ENCODE assay signal across 21 mouse cellular contexts in genomic region chr8:108908540-108908939, GRCm38 (mm10).
DNase-seq lines count a peak whose midpoint lies in the region; ATAC-seq and TF ChIP-seq lines count a peak whose summit lies in the region.
"Had no signal": no experiment of that assay in that cellular context is flagged by ENCODE, and none has a peak within 500 bp of the region (broad histone marks: within the 10 kb centered on the region; RNA-seq: fewer than 3 reads in every experiment).

No protein-coding gene starts in this region.

- H3K4me2 ChIP-seq in forebrain, embryonic 12.5 days: no peak overlapping the region
- no peak overlapping the region for H3K4me2 ChIP-seq in forebrain, postnatal 0 days (ENCODE audit: low read depth)
- H3K4me2 ChIP-seq in hindbrain, embryonic 16.5 days (ENCODE audit: low read length): peak overlapping the region; percentile 24; the same call in 1 of the 2 replicates
- H3K4me2 ChIP-seq in midbrain, embryonic 15.5 days: peak overlapping the region; percentile 26
- H3K4me2 ChIP-seq: embryonic facial prominence, embryonic 12.5 days; liver, embryonic 11.5 days had no signal

- TF ChIP-seq CTCF in forebrain, postnatal 0 days (IDR thresholded peaks at IDR 0.05; ENCODE audit: low read depth): no peak

- no peak overlapping the region for H3K4me3 ChIP-seq in forebrain, embryonic 12.5 days (replicated peaks)
- no peak overlapping the region for H3K4me3 ChIP-seq in forebrain, postnatal 0 days (ENCODE audit: low read depth, low read length)
- H3K4me3 ChIP-seq in hindbrain, embryonic 16.5 days (ENCODE audit: low read length): no peak overlapping the region
- no peak overlapping the region for H3K4me3 ChIP-seq in midbrain, embryonic 15.5 days
- H3K4me3 ChIP-seq: embryonic facial prominence, embryonic 12.5 days; erythroblast, embryonic 14.5 days; heart, adult 2 months had no signal

- no peaks in the 10 kb centered on the region for H3K9me3 ChIP-seq in forebrain, embryonic 12.5 days
- no peaks in the 10 kb centered on the region for H3K9me3 ChIP-seq in forebrain, postnatal 0 days (ENCODE audit: low read length)
- H3K9me3 ChIP-seq in hindbrain, embryonic 16.5 days (ENCODE audit: control insufficient read depth, low read length): no peaks in the 10 kb centered on the region
- H3K9me3 ChIP-seq in midbrain, embryonic 15.5 days: no peaks in the 10 kb centered on the region
- H3K9me3 ChIP-seq: embryonic facial prominence, embryonic 12.5 days had no signal

- H3K36me3 ChIP-seq in forebrain, embryonic 12.5 days (replicated peaks): no peaks in the 10 kb centered on the region
- no peaks in the 10 kb centered on the region for H3K36me3 ChIP-seq in forebrain, postnatal 0 days (ENCODE audit: insufficient read depth)
- no peaks in the 10 kb centered on the region for H3K36me3 ChIP-seq in hindbrain, embryonic 16.5 days (ENCODE audit: control insufficient read depth, insufficient read depth, low read length)
- H3K36me3 ChIP-seq in midbrain, embryonic 15.5 days (replicated peaks): no peaks in the 10 kb centered on the region
- H3K36me3 ChIP-seq: embryonic facial prominence, embryonic 12.5 days had no signal

- 0 out of 2 replicates have a peak, but pooled peaks have one; percentile 22 for ATAC-seq in forebrain, embryonic 12.5 days (ENCODE audit: low FRiP score)
- peak; percentile 51; the same call in 1 of the 2 replicates for ATAC-seq in forebrain, postnatal 0 days
- no peak for ATAC-seq in hindbrain, embryonic 16.5 days
- ATAC-seq in midbrain, embryonic 15.5 days (replicated peaks): peak; percentile 38; the same call in 1 of the 2 replicates

- peaks cover 7% of the 10 kb centered on the region for H3K27me3 ChIP-seq in forebrain, embryonic 12.5 days
- H3K27me3 ChIP-seq in forebrain, postnatal 0 days (ENCODE audit: insufficient read depth, low read length): no peaks in the 10 kb centered on the region
- no peaks in the 10 kb centered on the region for H3K27me3 ChIP-seq in hindbrain, embryonic 16.5 days (replicated peaks; ENCODE audit: control insufficient read depth, insufficient read depth, low read length)
- no peaks in the 10 kb centered on the region for H3K27me3 ChIP-seq in midbrain, embryonic 15.5 days (replicated peaks)
- H3K27me3 ChIP-seq: CH12.LX; embryonic facial prominence, embryonic 12.5 days had no signal

- no peak for DNase-seq in forebrain, postnatal 0 days
- DNase-seq in heart, adult 11 months: no peak
- DNase-seq in cerebellum, adult 11-12 months: no peak
- DNase-seq in heart, postnatal 4 days: no peak
- no peak for DNase-seq in adipocyte (ENCODE audit: low spot score)
- DNase-seq: cerebellum, adult 8-10 months; gastrocnemius, postnatal 10 days; heart, adult 2 months; kidney, adult 18-20 months; kidney, postnatal 14 days; lung, adult 2 months; lung, postnatal 36 days; right cerebral cortex, adult 18-20 months; thymus, postnatal 36 days had no signal

- no peak overlapping the region for H3K9ac ChIP-seq in forebrain, embryonic 12.5 days
- no peak overlapping the region for H3K9ac ChIP-seq in forebrain, postnatal 0 days
- no peak overlapping the region for H3K9ac ChIP-seq in hindbrain, embryonic 16.5 days (ENCODE audit: low read depth, low read length)
- H3K9ac ChIP-seq in midbrain, embryonic 15.5 days: 0 out of 2 replicates have a peak overlapping the region, but pooled peaks have one; percentile 5
- H3K9ac ChIP-seq: embryonic facial prominence, embryonic 12.5 days had no signal

- WGBS in forebrain, embryonic 12.5 days: 53% methylated on average over 16 of the region's 16 CpGs
- WGBS in forebrain, postnatal 0 days: 40% methylated on average over 16 of the region's 16 CpGs
- WGBS in hindbrain, embryonic 16.5 days: 33% methylated on average over 16 of the region's 16 CpGs
- 16% methylated on average over 16 of the region's 16 CpGs for WGBS in midbrain, embryonic 15.5 days

- H3K27ac ChIP-seq in forebrain, embryonic 12.5 days: peak overlapping the region; percentile 83
- H3K27ac ChIP-seq in forebrain, postnatal 0 days (ENCODE audit: low read depth, low read length): peak overlapping the region; percentile 74; the same call in 1 of the 2 replicates
- peak overlapping the region; percentile 59 for H3K27ac ChIP-seq in hindbrain, embryonic 16.5 days (ENCODE audit: low read depth, low read length)
- H3K27ac ChIP-seq in midbrain, embryonic 15.5 days: peak overlapping the region; percentile 82
- H3K27ac ChIP-seq: heart, adult 2 months had no signal

- H3K4me1 ChIP-seq in forebrain, embryonic 12.5 days: peaks cover 68% of the 10 kb centered on the region
- peaks cover 9% of the 10 kb centered on the region for H3K4me1 ChIP-seq in forebrain, postnatal 0 days (ENCODE audit: insufficient read depth)
- H3K4me1 ChIP-seq in hindbrain, embryonic 16.5 days (ENCODE audit: control insufficient read depth, insufficient read depth, low read depth, low read length): peaks cover 9% of the 10 kb centered on the region
- H3K4me1 ChIP-seq in midbrain, embryonic 15.5 days: peaks cover 68% of the 10 kb centered on the region

Comparison
In these comparisons a context has a peak if more than half of its experiments do, and no peak if none do; other contexts are left out.
1. H3K4me2 ChIP-seq: peak in hindbrain, embryonic 16.5 days (single experiment) and midbrain, embryonic 15.5 days (single experiment); none in forebrain, embryonic 12.5 days (single experiment) and forebrain, postnatal 0 days (single experiment).
2. Peak in every context shown above with its lines, with median percentiles within 50 percentile points of each other: H3K27ac ChIP-seq.